Mouse (Mus musculus): ENCODE measurements around the gene Tef. TPM values are rescaled to one million over a fixed set of nuclear protein-coding genes. Genes with fewer than 3 reads are reported as not detected.
A peak's percentile ranks its signal among the peaks of the same experiment; 100 is the strongest.

Tef gene
- total RNA-seq, 1 experiment from 2014 or later, result 71.4 TPM

- peak; percentile 57 for DNase-seq
Observed at GRCm38 (mm10) chr15:81828426-81829207, 26.4 kb downstream of the Tef start.

- no peak for DNase-seq
Observed at GRCm38 (mm10) chr15:81829208-81829580, 27.0 kb downstream of the Tef start.

- no peak for DNase-seq
Observed at GRCm38 (mm10) chr15:81830530-81830929, 28.3 kb downstream of the Tef start.

GRCm38 (mm10) chr15:81831136-81831825, 29.1 kb downstream of the Tef start:
- DNase-seq, result peak; percentile 95

- DNase-seq, result no peak
Observed at GRCm38 (mm10) chr15:81832219-81832618, 30.0 kb downstream of the Tef start.

DNA sequence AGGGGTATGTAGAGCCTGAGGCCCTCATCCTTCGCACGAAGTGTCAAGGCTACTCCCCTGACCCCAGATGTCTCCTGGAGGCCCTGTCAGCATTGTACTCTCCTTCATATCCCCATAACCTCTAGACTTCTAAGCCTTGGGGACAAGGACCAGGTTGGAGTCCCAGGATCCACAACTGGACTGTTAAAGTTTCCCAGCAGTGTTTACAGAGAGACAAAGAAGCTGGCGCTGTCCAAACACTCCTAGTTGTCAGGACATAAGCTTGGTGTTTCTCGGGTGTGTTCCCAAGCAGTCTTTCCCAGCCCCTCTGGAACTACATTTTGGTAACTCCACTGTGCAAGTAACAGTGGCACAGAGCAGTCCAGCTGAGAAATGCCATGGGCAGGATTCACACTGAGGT, 31.3 kb downstream of the Tef start:
- DNase-seq, result no peak

- peak; percentile 56 for DNase-seq
Observed at GRCm38 (mm10) chr15:81834171-81834841, 32.1 kb downstream of the Tef start.

- DNase-seq, result no peak
Observed at GRCm38 (mm10) chr15:81835007-81835880, 33.0 kb downstream of the Tef start.

- DNase-seq, result peak; percentile 93
Observed at GRCm38 (mm10) chr15:81836124-81836821, 34.1 kb downstream of the Tef start.

- DNase-seq, result peak; percentile 59
Observed at GRCm38 (mm10) chr15:81836966-81837920, 35.0 kb downstream of the Tef start.

GRCm38 (mm10) chr15:81838554-81839235, 36.5 kb downstream of the Tef start:
- DNase-seq, result peak; percentile 43

DNA sequence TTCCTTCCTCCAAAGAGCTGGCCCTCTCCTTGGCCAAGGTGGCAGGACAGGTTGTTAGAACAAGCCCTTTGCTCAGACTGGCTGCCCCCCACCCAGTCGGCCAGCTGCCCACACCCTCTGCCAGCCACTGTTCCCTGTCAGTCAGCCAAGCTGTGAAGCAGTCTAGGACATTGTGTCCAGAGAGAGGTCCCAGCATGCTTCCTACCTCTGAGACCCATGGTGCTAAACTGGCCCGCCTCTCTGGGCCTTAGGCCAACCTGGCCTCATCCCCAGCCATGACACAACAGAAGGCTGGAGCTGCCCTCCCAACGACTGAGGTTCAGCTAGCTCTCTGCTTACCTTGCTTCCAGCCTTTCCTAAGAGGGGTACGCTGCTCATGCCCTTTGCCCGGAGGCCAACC, 37.4 kb downstream of the Tef start:
- peak; percentile 93 for DNase-seq

DNA sequence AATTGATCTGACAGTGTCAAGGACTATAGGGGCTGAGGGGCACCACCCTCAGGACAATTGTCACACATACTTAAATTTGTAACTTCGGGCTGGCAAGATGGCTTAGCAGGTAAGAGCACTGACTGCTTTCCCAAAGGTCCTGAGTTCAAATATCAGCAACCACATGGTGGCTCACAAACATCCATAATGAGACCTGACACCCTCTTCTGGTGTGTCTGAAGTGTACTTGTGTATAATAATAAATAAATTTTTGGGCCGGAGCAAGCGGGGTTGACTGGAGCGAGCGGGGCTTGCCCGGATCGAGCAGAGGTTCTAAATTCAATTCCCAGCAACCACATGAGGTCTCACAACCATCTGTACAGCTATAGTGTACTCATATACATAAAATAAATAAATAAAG, 38.1 kb downstream of the Tef start:
- DNase-seq, result no peak

- DNase-seq, result no peak
Observed at GRCm38 (mm10) chr15:81842275-81842674, 40.1 kb downstream of the Tef start.

DNA sequence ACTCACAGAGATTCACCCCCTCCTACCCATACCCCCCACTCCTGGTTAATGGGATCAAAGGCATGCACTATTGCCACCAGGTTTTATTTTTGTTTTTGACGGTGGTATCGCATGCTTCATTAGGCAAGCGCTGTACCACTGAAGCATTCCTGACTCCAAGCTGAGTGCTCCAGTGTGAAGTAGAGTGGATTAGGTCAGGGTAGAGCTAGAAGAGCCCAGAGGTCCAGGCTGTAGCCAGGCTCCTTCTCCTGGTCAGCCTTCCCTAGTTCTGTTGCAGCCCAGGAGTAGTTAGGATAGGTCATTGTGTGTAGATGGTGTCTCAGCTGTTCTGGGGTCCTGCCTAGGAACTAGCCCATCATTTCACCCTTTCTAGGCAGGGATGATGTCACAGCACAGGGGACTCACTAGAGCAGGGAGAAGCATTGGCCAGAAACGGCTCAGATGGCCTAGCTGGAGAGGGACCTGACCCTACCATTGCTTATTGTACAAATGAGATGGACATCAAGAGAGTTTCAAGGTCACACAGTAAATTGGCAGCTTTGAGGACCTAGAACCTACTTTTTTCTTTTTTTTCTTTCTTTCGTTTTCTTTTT, 42.9 kb downstream of the Tef start:
- DNase-seq, result peak; percentile 50

- DNase-seq, result peak; percentile 94
Observed at GRCm38 (mm10) chr15:81845724-81846123, 43.5 kb downstream of the Tef start.

DNA sequence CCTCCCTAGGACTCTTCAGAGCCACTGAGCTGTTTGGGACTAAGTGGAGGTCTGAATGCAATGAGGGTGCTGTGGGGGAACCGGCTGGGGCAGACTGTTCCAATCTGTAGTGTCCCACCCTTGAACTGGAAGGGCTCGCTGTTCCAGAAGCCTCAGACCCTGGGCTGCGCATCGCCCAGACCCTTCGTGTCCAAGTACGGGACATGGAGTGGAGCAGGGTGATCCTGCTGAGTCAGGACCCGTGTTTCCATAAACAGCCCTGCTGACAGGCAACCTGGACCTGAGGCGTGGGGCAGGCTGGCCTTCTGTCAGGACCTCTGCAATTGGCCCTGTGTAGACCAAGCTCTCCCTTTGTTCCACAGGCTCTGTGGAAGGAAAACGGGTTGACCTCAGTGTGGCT, 44.5 kb downstream of the Tef start:
- peak; percentile 36 for DNase-seq

- DNase-seq, result no peak
Observed at GRCm38 (mm10) chr15:81847161-81847560, 44.9 kb downstream of the Tef start.

- no peak for DNase-seq
Observed at GRCm38 (mm10) chr15:81847861-81848260, 45.6 kb downstream of the Tef start.
